Mouse (Mus musculus) B cell, adult 2 months (primary cell): ENCODE results near the gene Spint3.

ENCODE experiments used
- DNase-seq, 2 experiments: peaks; one replicate each; pipeline ENCODE4 v3.0.0; 2022

Spint3 gene

DNA sequence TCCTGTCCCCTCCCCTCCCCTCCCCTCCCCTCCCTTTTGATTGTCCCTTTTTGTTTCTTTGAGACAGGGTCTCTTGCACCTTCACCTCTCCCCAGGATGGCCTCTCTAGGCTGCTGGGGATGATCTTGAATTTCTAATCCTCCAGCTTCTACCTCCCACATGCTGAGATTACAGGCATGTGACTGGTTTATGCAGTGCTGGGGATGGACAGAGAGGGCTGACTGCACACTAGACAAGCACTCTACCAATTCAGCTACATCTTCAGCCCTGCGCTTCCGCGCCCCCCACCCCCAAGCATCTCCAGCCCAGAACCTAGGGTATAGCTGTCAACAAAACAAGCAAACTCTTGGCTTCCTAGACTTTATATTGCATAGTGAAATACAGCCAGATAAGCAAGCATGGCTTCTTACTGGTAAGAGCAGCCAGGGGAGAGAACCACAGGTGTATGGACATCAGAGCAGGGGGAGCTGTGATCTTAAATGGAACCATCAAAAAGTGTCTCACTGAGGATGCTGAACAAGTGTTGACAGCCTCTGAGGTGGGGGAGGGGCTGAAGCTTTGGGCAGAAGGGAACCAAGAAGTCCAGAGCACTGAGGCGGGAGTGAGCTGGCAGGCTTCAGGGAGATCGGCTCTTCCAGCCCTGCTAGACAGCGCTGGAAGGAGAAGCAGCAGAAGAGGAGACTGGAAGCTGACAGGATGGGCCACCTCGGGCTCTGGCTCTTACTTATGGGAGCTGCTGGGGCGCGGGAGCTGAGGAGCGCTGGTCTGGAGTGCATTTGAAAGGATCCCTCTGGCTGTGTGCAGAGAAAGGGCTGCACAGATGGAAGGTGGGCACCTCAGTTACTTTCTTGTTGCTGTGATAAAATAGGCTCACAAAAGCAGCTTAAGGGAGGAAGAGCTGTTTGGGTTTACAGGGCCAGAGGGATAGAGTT is 23.0 kb downstream of the Spint3 start:
- DNase-seq, result no peak

DNA sequence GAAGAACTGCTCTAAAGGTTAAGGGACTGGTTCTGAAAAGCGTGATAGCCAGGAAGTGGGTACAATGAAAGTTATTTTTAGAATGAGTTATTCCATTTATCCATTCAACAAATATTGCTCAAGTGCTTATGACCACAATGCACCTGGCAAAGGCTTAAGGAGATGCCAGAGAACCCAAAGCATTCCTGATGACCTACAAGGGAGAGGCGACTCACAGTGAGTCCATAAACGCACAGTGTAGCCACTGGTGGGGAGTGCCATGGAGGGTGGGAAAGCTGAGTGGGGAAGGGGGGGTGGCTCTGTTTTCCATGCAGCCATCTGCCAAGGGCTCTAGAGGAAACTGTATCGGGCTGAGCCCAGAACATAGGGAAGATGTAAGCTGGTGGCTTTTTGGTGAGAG is 23.9 kb downstream of the Spint3 start:
- no peak for DNase-seq

DNA sequence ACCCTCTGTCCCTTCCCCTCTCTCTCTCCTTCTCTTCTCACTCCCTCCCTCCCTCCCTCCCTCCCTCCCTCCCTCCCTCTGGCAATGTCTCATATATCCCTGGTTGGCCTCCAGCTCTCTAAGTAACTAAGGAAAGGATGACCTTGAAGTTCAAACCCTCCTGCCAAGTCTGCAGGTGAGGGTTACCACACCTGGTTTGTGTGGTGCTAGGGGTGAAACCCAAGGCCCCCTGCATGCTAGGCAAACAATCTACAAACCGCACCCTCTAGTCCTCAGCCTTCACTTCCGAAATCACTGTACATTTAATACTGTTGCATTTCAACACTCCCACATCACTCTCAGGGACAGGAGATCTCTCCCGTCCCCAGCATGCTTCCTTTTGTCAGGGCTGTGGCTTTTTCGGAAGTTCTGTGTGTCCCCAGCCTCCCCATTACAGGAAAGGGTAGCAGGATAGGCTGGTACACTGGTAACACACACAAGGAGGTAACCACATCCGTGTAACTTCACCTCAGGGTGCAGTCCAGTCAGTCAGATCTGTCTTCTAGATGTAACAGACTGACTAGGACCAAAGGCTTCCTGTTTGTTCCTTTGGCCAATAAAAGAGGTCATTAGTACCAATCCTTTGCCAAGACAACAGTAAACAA is 28.7 kb downstream of the Spint3 start:
- no peak for DNase-seq

DNA sequence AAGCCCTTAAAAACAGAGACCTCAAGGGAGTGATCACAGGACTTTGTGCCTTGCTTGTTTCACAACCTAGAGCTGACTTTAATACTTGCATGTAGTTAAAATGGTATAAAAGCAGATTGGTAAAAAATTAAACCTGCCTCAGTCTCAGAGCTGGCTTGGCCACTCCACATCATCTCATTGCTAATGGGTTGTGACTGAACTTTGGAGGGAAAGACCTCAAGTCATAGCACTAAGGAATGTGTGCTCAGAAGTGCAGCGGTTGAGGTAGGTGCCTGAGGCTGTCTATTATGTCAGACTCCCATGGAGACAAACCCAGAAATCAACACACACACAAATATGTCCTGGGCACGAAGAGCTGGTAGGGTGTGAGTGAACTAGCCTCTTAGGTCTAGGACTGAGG is 29.5 kb downstream of the Spint3 start:
- DNase-seq, result no peak

DNA sequence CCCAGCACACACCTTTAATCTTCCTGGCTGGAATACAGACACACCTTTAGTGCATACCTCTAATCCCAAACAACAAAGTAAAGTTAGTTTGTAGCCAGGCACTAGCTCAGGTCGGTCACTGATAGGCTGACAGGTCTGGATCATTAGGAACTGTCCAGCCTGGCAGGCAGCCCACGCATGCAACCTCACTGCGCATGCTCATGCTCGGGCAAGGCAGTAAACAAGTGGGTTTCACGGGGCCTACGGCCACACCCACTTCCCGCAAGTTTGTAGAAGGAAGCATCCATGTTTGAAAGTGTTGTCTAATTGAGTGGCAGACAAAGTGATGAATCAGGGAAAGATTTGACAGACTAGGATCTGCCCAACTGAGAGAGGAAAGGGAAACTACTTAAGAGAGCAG is 30.7 kb downstream of the Spint3 start:
- DNase-seq, result no peak

DNA sequence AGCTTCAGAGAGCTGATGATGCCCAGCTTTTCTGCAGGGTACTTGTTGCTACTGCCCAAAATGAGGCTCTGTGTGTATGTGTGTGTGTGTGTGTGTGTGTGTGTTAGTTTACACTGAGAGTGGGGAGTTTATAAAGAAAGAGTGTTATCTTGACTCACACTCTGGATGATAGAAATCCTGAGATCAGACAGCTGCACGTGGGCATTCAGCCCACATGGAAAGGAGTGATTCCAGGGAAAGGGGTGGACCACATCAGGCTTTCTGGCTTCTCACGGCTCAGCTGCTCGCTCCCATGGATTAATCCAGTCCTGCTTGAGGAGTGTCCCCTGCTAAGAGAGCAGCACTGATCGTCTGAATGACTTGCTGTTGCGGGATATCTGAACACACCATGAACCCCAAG is 31.1 kb downstream of the Spint3 start:
- no peak for DNase-seq

DNA sequence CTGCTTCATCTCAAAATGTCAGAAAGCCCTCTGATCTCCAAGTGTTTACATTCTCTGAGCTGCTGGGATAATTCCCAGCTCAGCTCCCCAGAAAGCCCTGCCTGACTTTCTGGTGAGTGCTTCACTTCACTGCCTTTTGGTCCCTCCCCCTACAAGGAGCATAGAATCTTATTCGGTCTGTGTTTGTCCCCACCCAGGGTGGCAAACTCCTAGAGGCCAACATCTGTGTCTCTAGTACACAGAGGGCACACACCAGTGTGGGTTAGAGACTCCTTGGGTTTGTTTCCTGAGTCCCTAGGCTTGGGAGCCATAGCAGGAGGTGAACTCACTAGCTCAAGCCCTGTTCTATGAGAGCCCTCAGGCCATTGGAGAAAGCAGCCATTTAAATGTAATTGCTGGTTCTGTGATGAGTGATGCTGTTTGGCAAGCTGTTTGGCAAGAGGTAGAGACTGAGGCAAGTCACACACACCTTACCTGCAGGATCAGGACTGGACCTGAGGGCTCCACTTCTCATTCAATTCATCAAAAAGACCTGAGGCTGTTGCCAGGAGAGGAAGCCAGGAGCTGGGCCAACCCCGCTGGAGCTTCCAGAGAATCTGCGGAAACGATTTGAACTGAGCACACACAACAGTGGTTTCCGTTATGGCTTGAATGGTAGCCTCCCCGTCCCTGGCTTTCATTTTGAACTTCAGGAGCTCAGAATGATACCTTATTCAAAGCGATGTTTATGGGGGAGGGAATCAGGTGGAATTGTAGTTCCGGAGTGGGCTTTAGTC is 32.4 kb downstream of the Spint3 start:
- no peak for DNase-seq

DNA sequence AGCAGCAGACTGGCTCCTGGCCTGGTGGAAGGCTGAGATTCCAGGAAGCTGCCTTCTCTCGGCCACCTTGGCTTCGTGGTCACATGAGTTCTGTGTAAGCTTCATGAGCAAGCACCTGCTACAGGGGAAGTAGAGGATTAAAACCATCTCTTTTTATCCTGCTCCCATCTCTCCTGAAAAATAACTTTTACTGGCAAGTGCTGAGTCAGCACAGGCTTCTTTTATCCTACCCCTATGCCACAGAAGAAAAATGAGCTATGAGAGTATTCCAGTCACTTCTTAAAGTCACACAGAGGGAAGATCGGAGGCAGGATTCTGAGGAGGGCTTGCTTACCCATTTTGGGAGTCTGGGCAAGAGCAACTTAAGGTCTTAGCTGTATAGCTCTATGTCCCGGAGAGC is 36.3 kb downstream of the Spint3 start:
- DNase-seq, result no peak

DNA sequence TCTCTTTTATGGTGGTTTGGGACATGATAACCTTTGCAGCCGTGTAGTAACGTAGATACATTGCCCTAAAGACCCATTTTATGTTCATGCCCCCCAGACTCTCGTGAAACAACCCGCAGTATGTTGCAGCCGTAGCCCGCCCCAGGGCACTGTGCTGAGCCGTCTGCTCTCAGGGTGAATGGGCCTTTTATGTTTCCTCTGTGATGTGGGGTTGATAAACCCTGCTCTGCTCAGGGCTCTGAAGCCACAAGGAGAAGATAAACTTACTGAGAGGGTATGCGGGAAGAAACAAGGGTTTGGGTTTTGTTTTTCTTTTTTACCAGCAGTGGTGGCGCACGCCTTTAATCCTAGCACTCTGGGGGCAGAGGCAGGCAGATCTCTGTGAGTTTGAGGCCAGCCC is 38.9 kb downstream of the Spint3 start:
- DNase-seq, result no peak

DNA sequence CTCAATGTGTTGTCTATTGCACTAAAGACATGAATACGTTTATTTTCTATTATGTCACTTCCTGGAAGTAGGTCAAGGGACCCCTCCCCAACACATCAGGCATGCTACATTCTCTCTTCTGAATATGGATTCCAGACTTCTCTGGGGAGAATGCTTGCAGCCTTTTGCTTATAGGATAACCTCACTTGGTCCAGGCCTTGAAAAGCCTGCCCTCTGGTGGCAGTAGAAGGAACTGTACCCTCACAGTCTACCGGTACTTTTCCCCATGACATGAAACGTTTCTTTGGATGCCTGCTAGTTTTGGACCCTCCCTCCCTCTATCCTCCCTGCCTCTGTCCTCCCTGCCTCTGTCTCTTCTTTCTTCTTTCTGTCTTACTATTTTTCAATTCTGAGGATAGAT is 42.1 kb downstream of the Spint3 start:
- peak; percentile 87 to 89 for DNase-seq

DNA sequence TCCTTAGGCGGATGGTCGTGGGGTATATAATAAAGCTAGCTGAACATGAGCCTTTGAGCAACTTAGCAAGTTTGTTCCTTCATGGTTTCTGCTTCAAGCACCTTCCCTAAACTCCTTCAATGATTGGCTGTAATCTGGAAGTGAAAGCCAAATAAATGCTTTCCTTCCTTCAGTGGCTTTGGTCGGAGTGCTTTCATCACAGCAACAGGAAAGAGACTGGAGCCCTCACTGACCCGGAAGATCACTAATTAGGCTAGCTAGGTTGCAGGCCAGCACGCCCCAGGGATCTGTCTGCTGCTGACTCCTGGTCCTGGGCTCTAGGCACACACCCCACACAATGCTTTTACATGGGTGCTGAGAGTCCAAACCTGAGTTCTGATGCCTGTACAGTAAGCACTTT is 44.7 kb downstream of the Spint3 start:
- DNase-seq, result no peak

DNA sequence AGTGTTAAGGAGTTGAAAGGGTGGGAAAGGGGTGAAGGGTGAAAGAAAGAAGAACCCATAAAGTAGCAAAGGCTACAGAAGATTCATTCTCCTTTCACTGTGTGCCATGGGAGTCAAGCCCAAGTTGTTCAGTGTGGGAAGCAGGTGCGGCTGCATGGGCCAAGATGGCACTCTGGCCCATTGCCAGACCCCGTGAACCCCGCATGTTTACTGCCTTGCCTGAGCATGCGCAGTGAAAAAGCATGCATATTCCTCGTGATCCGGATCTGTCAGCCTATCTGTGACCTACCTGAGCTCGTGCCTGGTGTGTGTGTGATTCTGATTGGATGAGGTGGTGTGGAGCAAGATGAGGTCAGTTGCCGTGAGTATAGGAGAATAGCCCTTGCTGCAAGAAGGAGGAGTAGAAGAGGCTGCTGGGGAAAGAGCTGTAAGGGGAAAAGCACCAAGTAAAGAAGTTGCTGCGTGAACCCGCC is 49.9 kb downstream of the Spint3 start:
- peak in 1 of 2 experiments; percentile 12 for DNase-seq

DNA sequence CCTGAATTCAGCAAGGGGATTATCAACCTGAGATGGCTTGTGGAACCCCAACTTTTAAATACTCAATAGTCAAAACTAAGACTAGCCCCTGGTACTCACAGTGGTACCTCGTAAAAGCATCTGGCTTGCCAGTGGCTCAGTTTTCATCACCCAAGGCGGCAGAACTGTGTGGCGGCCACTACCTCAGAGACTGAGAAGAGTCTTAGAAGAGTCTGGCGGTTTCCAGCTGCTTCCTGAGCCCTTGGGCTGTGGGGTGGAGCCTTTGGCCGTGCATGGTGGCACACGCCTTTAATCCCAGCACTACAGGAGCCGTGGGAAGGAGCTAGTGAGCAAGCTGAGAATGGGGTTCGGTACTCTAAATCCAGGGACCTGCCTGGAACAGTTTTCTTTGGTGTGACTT is 51.0 kb downstream of the Spint3 start:
- no peak for DNase-seq

DNA sequence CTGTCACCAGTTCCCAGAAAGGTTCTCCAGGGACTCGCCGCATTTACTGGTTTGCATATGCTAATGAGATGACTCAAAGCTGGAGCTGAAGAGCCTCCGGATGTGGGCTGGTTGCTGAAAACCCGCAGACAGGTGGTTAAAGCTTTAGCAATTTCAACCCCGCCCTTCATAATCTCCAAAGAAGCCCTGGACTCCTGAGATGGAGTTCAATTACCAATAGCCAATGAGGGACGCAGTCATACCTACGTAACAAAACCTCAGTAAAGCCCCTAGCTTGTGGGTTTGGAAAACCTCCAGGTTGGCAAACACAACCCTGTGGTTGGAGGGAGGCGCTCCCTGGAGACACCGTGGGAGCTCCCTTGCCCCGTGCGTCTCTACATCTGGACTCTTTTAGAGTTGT is 51.4 kb downstream of the Spint3 start:
- DNase-seq, result peak; percentile 80 to 86

DNA sequence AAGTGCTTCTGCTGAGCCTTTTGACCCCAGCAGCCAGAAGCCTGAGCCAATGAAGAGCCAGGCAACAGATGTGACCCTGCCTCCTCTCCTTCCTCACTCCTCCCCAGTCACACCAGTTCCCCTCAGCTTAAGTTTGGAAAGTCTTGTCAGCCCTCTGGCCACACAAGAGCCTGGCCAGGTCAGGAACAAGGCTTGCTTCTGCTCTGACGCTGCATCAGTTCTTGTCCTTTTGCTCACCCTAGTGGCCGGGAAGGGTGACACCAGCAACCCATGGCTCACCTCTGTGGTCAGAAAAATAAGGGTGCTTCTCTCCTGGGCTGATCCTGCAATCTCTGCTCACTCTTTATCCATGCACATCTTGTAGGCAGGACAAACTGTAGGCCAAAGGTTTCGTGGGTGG is 52.5 kb downstream of the Spint3 start:
- peak; percentile 60 to 64 for DNase-seq
